Mouse (Mus musculus): Measurements from ENCODE around the gene Faf1. TPM values are rescaled to one million over a fixed set of nuclear protein-coding genes. Genes with fewer than 3 reads are reported as not detected.

Faf1 gene
- polyA plus RNA-seq, 1 experiment: 11.1 TPM

GRCm38 (mm10) chr4:109986301-109986700, 309.9 kb downstream of the Faf1 start:
- TF ChIP-seq CTCF (IDR thresholded peaks at IDR 0.05; ENCODE audit: borderline replicate concordance, control insufficient read depth, extremely low read depth, insufficient read depth, low read length, poor library complexity): no peak
- DNase-seq: no peak
- 11% methylated on average over 9 of the region's 9 CpGs for WGBS
- no peak overlapping the region for H3K27ac ChIP-seq (ENCODE audit: control insufficient read depth, insufficient read depth, low read length)
- H3K36me3 ChIP-seq (ENCODE audit: control insufficient read depth, insufficient read depth, low read length): no peaks in the 10 kb centered on the region
- H3K4me3 ChIP-seq (ENCODE audit: control insufficient read depth, insufficient read depth, low read length): no peak overlapping the region
- H3K27me3 ChIP-seq (ENCODE audit: control insufficient read depth, insufficient read depth, low read length): peaks cover 29% of the 10 kb centered on the region
- H3K4me1 ChIP-seq (replicated peaks; ENCODE audit: control insufficient read depth, insufficient read depth, low read length): 0 out of 2 replicates have a peak, but pooled peaks cover 2% of the 10 kb centered on the region

DNA sequence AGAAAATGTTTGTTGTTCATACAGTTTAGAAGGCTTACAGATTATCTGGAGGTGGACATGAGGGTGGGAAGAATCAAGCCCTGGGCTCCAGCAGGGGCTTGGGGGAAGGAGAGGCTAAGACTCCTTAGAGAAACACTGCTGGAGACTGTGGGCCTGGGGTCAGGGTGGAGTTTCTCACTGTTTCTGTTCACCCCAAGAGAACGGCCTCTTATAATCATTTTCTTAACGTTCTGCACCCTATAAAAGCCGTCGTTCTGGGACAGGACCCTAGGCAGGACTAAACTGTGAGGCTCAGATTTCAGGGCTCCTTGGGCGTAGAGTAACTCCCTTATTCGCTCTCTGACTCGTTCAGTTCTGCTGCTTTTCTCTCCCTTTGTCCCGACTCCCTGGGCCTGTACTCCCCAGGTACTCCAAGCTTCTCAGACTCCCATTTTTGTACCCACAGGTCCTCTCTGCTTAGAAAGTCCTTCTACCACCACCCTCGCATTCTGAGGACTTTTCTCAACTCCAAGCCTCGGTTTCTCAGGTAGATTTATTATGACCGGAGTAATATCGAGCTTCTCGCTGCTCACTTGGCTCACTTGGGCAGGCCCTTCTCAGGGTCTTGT, 310.5 kb downstream of the Faf1 start:
- H3K36me3 ChIP-seq (ENCODE audit: control insufficient read depth, insufficient read depth, low read length): no peaks in the 10 kb centered on the region
- WGBS: 27% methylated on average over 13 of the region's 13 CpGs
- no peak for DNase-seq
- H3K27ac ChIP-seq (ENCODE audit: control insufficient read depth, insufficient read depth, low read length): no peak overlapping the region
- no peak overlapping the region for H3K4me3 ChIP-seq (ENCODE audit: control insufficient read depth, insufficient read depth, low read length)
- 0 out of 2 replicates have a peak, but pooled peaks cover 2% of the 10 kb centered on the region for H3K4me1 ChIP-seq (replicated peaks; ENCODE audit: control insufficient read depth, insufficient read depth, low read length)
- H3K27me3 ChIP-seq (ENCODE audit: control insufficient read depth, insufficient read depth, low read length): peaks cover 25% of the 10 kb centered on the region
- TF ChIP-seq POLR2A (IDR thresholded peaks at IDR 0.05; ENCODE audit: control insufficient read depth, extremely low read depth, insufficient read depth, low read length, poor library complexity) (no peak), CTCF (IDR thresholded peaks at IDR 0.05; ENCODE audit: borderline replicate concordance, control insufficient read depth, extremely low read depth, insufficient read depth, low read length, poor library complexity) (no peak)

GRCm38 (mm10) chr4:109987560-109988362, 311.4 kb downstream of the Faf1 start:
- no peak for DNase-seq
- peaks cover 24% of the 10 kb centered on the region for H3K27me3 ChIP-seq (ENCODE audit: control insufficient read depth, insufficient read depth, low read length)
- H3K4me3 ChIP-seq (ENCODE audit: control insufficient read depth, insufficient read depth, low read length): no peak overlapping the region
- H3K4me1 ChIP-seq (replicated peaks; ENCODE audit: control insufficient read depth, insufficient read depth, low read length): 0 out of 2 replicates have a peak, but pooled peaks cover 2% of the 10 kb centered on the region
- no peaks in the 10 kb centered on the region for H3K36me3 ChIP-seq (ENCODE audit: control insufficient read depth, insufficient read depth, low read length)
- H3K27ac ChIP-seq (ENCODE audit: control insufficient read depth, insufficient read depth, low read length): no peak overlapping the region
- WGBS: 12% methylated on average over 20 of the region's 20 CpGs
- TF ChIP-seq CTCF (IDR thresholded peaks at IDR 0.05; ENCODE audit: borderline replicate concordance, control insufficient read depth, extremely low read depth, insufficient read depth, low read length, poor library complexity) (no peak), POLR2A (IDR thresholded peaks at IDR 0.05; ENCODE audit: control insufficient read depth, extremely low read depth, insufficient read depth, low read length, poor library complexity) (no peak)

- TF ChIP-seq CTCF (IDR thresholded peaks at IDR 0.05; ENCODE audit: borderline replicate concordance, control insufficient read depth, extremely low read depth, insufficient read depth, low read length, poor library complexity): no peak
- no peak for TF ChIP-seq POLR2A (IDR thresholded peaks at IDR 0.05; ENCODE audit: control insufficient read depth, extremely low read depth, insufficient read depth, low read length, poor library complexity)
- Histone ChIP-seq H3K27ac (ENCODE audit: control insufficient read depth, insufficient read depth, low read length) (no peak overlapping the region), H3K36me3 (ENCODE audit: control insufficient read depth, insufficient read depth, low read length) (no peaks in the 10 kb centered on the region), H3K4me1 (replicated peaks; ENCODE audit: control insufficient read depth, insufficient read depth, low read length) (0 out of 2 replicates have a peak, but pooled peaks cover 2% of the 10 kb centered on the region), H3K27me3 (ENCODE audit: control insufficient read depth, insufficient read depth, low read length) (peaks cover 21% of the 10 kb centered on the region), H3K4me3 (ENCODE audit: control insufficient read depth, insufficient read depth, low read length) (no peak overlapping the region)
- DNase-seq: no peak
- 23% methylated on average over 5 of the region's 5 CpGs for WGBS
Observed at GRCm38 (mm10) chr4:109988411-109988810, 312.0 kb downstream of the Faf1 start.

GRCm38 (mm10) chr4:109989213-109989612, 312.8 kb downstream of the Faf1 start:
- DNase-seq: no peak
- WGBS: 41% methylated on average over 6 of the region's 6 CpGs
- Histone ChIP-seq H3K27me3 (ENCODE audit: control insufficient read depth, insufficient read depth, low read length) (peaks cover 17% of the 10 kb centered on the region), H3K36me3 (ENCODE audit: control insufficient read depth, insufficient read depth, low read length) (no peaks in the 10 kb centered on the region), H3K4me3 (ENCODE audit: control insufficient read depth, insufficient read depth, low read length) (no peak overlapping the region), H3K4me1 (replicated peaks; ENCODE audit: control insufficient read depth, insufficient read depth, low read length) (no peaks in the 10 kb centered on the region), H3K27ac (ENCODE audit: control insufficient read depth, insufficient read depth, low read length) (no peak overlapping the region)
- TF ChIP-seq CTCF (IDR thresholded peaks at IDR 0.05; ENCODE audit: borderline replicate concordance, control insufficient read depth, extremely low read depth, insufficient read depth, low read length, poor library complexity) (no peak), POLR2A (IDR thresholded peaks at IDR 0.05; ENCODE audit: control insufficient read depth, extremely low read depth, insufficient read depth, low read length, poor library complexity) (no peak)

DNA sequence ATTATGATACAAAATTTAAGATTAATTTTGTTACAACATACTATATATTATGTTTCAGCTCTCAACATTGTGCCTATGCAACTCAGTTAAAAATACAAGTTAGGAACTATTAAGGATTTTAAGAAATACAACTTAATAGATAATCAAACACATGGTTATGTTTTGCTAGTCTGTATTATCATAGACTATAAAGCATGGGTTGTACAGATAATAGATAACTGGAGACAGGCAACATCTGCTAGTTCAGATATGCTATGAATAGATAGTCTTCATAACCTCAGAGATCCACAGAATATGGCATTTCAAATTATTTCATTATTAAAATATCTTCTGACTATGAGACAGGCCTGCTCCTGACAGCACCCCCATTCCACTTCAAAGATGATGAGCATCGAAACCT, 329.7 kb downstream of the Faf1 start:
- H3K27me3 ChIP-seq (ENCODE audit: control insufficient read depth, insufficient read depth, low read length): no peaks in the 10 kb centered on the region
- no peaks in the 10 kb centered on the region for H3K36me3 ChIP-seq (ENCODE audit: control insufficient read depth, insufficient read depth, low read length)
- WGBS: 96% methylated on average over 1 of the region's 1 CpGs
- no peaks in the 10 kb centered on the region for H3K4me1 ChIP-seq (replicated peaks; ENCODE audit: control insufficient read depth, insufficient read depth, low read length)
- TF ChIP-seq CTCF (IDR thresholded peaks at IDR 0.05; ENCODE audit: borderline replicate concordance, control insufficient read depth, extremely low read depth, insufficient read depth, low read length, poor library complexity): no peak
- TF ChIP-seq POLR2A (IDR thresholded peaks at IDR 0.05; ENCODE audit: control insufficient read depth, extremely low read depth, insufficient read depth, low read length, poor library complexity): no peak
- DNase-seq: no peak
- no peak overlapping the region for H3K27ac ChIP-seq (ENCODE audit: control insufficient read depth, insufficient read depth, low read length)
- no peak overlapping the region for H3K4me3 ChIP-seq (ENCODE audit: control insufficient read depth, insufficient read depth, low read length)

Other genes starting within 250 kb of the Faf1 start
- gene Rnf11, start 191.9 kb upstream of the Faf1 start, polyA plus RNA-seq (2012; rRNA removed): 16.1 and 23.8 TPM in 2 replicates
- gene 4930522H14Rik, start 145.3 kb upstream of the Faf1 start, polyA plus RNA-seq (2012; rRNA removed): not detected in 2 replicates
- 35.4 and 58.6 TPM in 2 replicates for gene Cdkn2c, start 9.4 kb upstream of the Faf1 start, polyA plus RNA-seq (2012; rRNA removed)